Mouse (Mus musculus): ENCODE data around the gene Wdr13.

The Wdr13 gene

GRCm38 (mm10) chrX:8132017-8132976 lies at the start of gene Wdr13:
Gene Wdr13 (minus strand): TSS chrX:8132892.
- DNase-seq (ENCODE audit: low spot score in 2 of 2): peak; percentile 38 to 77

- no peak for DNase-seq (ENCODE audit: low spot score in 2 of 2)
Observed at GRCm38 (mm10) chrX:8179646-8180045, 47.0 kb upstream of the Wdr13 start.

DNA sequence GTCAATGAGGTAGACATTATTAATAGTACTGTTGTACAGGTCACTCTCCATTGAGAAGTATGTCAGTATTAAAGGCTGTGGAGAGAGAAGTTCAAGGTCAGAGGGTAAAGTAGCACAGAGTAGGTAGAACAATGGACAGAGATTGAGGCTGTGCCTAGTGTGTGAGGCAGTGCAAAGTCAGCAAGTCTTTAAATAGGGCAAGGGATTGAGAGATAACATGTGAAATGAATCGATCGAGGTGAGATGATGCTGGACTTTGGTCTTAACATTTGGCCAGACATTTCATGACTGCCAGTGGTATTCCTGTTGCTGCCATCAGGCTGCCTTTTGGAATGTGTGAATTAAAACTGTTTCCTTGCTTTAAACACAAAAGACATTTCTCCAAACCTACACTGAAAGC lies 46.2 kb upstream of the Wdr13 start:
- no peak for DNase-seq (ENCODE audit: low spot score in 2 of 2)

DNA sequence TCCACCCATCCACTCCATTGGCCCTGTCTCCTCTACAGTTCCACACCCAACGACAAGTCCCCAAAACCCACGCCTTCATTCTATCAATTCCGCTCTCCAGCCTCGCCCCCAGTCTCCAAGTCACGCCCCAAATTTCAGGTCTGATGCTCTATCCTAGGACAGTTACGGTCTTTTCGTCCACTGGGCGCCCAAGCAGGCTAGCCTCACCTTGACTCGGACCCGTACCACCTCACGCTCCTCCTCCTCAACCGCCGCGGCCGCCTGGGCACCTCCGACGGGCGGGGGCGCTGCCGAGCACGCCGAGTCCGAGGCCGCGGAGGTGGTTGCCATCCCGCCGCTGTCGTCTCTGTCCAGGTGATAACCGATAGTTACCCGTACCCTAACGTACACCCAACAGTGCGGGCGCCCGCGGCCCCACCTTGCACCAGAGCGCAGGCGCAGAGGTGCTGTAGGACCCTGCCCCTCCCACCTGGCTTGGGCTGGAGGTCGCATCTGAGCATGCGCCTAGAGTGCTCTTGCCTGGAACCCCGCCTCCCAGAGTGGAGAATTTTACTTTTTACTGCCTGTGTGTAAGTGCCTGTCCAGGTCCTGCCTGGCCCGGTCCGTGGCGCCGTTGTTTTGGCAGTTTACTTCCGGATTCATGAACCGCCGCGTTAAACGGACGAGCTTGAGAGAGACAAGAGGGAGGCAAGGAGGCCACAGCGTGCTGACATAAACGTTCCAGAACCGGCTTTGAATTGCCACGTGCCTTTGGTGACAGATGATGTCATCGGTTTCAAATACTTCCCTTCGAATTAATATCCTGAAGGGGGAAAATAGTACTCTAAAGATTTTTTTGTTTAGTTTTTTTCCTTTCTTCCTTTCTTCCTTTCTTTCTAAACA lies 43.1 kb upstream of the Wdr13 start, which contains the start of gene Tbc1d25:
TSS of gene Tbc1d25 (minus strand) at position 678 of the 882 bp plus-strand sequence.
- DNase-seq (ENCODE audit: low spot score in 2 of 2): peak; percentile 52 to 71

- no peak for DNase-seq (ENCODE audit: low spot score in 2 of 2)
Observed at GRCm38 (mm10) chrX:8175169-8175503, 42.4 kb upstream of the Wdr13 start.

- no peak for DNase-seq (ENCODE audit: low spot score in 2 of 2)
Observed at GRCm38 (mm10) chrX:8167716-8168647, 35.3 kb upstream of the Wdr13 start.

- DNase-seq (ENCODE audit: low spot score in 2 of 2): no peak
Observed at GRCm38 (mm10) chrX:8164471-8164870, 31.8 kb upstream of the Wdr13 start.

GRCm38 (mm10) chrX:8163076-8163475 lies 30.4 kb upstream of the Wdr13 start:
- no peak for DNase-seq (ENCODE audit: low spot score in 2 of 2)

DNA sequence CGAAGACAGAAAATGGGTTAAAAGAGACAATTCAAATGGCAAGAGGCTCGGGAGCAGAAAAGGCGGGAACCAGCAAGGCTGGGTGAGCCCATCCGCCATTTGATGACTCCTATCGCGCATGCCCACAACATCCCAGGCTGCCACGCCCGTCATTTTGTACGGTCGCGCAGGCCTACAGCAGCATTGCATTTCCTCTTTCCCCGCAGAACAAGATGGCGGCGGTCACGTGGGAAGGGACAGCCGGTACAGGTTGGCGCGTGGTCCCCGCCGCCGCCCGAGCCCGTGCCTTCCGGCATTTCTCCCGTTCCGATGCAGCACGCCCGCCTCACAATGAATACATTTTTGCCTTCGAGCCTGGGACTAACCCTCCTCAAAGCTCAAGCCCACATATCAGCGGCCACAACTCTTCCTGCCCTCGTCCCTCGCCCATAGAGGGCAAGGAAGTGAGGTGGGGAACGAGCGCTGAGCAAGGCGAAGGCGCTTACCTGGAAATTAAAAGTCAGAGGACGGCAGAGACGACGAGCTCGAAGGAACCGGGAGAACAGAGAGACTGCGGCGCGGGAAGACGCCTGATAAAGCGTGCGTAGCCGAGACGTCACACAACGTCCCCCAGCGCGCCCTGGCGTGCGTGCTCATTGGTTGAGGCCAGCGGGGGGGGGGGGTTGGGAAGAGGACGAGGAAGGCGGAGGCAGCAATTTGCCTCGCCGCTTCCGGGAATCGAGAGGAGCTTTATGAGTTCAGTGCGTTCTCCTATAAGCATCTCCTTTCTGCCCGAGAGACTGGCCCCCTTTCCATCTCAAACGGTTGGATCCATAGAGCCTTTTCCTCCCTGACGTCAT lies 12.7 kb upstream of the Wdr13 start, which contains the start of gene Rbm3:
TSS of gene Rbm3 (minus strand) at position 728 of the 839 bp plus-strand sequence.
- peak; percentile 37 to 76 for DNase-seq (ENCODE audit: low spot score in 2 of 2)

DNA sequence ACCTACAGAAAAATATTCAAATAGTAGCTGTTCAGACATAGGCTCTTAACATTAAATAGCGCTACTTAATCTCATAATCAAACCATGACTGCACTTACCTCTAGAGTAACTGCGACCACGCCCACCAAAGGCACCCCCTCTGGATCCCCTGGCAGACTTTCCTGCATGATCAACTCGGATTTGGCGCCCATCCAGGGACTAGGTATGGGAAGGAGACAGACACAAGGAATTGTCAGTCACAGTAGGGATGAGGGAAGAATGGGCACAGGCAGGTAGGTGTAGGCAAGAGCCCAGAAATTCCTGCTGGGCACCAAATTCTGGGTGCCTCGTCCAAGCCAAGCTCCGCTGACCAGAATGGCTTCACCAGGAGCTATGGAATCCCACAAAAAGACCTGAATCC lies 11.1 kb upstream of the Wdr13 start:
- DNase-seq (ENCODE audit: low spot score in 2 of 2): no peak

DNA sequence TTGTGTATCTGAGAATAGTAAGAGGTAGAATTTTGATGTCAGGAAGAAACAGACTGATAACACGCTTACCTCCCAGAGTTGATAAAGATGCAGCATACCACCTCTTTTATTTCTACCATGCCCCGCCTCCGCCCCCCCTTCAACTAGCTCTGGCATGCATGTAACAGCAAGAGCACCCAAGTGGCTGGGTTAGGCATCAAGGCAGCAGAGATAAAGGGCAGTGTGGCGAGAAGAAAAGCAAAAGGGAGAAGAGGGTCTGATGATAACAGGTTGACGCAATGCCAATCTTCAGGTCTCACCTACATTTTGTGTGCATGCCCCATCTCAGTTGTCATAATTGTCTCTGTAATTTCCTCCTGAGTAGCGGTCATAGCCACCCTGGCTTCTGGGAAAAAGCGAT lies 10.3 kb upstream of the Wdr13 start:
- no peak for DNase-seq (ENCODE audit: low spot score in 2 of 2)

- DNase-seq (ENCODE audit: low spot score in 2 of 2): no peak
Observed at GRCm38 (mm10) chrX:8141058-8141457, 8.4 kb upstream of the Wdr13 start.

DNA sequence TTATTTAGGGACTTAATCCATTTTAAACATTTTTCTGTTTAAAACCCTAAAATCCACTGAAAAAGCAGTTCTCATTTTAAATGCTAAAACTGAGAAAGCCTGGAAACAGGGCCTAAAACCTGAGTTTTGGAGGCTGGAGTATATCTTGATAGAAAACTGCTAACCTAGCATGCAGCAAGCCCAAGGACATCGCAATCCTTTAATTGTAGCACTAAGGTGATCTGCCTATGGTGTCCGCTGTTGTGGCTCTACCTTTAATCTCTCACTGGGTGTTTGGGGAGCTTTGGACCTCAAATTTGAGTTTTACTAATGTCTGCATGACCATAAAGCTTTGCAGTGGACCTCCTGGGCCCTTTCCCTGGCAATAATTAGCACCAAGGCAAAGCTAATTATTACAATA lies 7.8 kb upstream of the Wdr13 start:
- DNase-seq (ENCODE audit: low spot score in 2 of 2): no peak

DNA sequence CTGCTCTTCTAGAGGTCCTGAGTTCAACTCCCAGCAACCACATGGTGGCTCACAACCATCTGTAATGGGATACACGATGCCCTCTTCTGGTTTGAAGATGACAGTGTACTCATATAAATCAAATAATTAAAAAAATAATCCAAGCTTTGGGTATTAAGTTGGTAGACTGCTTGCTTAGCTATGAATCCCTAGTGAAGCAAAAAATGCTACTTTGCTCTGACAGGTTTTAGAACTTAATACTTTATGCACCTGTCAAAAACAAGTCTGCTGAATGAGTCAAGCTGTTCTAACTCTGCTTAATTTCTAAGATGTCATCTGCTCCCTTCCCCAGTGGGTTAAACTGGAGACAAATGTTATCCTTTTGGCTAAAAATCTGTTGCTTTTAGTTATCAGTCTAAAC lies 6.8 kb upstream of the Wdr13 start:
- DNase-seq (ENCODE audit: low spot score in 2 of 2): no peak

GRCm38 (mm10) chrX:8135886-8136285 lies 3.2 kb upstream of the Wdr13 start:
- DNase-seq (ENCODE audit: low spot score in 2 of 2): no peak

- no peak for DNase-seq (ENCODE audit: low spot score in 2 of 2)
Observed at GRCm38 (mm10) chrX:8131393-8131792, 1.3 kb downstream of the Wdr13 start.

GRCm38 (mm10) chrX:8125235-8125634 lies 7.5 kb downstream of the Wdr13 start:
- no peak for DNase-seq (ENCODE audit: low spot score in 2 of 2)

DNA sequence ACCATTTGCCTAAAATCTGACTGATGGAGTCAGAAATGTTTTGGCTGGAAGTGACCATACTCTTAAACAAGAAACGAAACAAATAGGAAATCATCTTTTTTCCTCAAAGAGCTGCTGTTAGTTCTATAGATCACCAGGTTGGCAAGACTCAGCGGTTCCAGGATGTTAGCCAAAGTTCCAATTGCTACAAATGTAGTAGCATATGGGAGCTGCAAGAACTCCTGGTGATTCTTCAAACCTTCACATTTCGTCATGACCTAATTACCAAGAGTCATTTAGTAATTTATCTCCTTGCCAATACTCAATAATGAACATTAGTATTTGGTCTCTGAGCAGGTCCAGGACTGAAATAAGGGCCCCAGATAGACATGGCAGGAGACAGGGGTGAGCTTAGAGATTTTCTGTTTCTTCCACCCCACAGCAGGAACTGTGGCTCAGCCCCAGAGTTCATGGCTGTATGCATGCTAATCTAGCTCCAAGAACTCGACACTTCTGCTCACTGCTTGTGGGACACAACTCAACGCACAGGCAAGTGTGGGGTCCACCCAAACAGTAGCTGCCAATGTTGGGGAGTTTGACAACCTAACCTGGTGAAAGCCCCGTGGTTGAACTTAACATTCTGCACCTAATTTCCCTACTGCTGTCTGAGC lies 8.7 kb downstream of the Wdr13 start:
- no peak for DNase-seq (ENCODE audit: low spot score in 2 of 2)

DNA sequence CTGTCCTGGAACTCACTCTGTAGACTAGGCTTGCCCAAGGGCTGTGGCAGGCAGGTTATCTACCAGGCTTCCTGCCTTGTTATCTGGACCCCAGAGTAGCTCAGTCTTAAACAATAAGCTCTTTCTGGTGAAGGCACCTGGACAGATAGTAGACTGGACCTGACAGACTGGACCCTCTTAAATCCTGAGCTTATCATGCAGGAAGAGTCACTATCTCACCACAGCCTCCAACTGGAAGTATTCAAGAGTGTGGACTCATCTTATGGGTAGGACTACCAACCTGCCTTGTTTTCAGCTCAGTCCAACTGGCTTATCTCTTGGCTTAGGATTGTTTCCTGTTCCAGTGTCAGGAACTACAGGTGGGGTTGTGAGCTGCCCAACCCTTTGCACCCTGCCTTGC lies 15.4 kb downstream of the Wdr13 start:
- no peak for DNase-seq (ENCODE audit: low spot score in 2 of 2)

DNA sequence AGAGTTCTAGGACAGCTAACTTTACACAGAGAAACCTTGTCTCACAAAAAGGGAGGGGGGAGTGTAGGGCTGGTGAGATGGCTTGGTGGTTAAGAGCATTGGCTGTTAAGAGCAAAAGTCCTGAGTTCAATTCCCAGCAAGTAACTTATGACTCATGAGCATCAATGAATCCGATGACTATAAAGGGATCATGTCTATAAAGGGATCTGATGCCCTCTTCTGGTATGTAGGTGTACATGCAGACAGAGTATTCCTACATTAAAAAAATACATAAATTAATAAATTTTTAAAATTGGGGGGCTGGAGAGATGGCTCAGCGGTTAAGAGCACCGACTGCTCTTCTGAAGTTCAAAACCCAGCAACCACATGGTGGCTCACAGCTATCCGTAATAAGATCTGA lies 17.4 kb downstream of the Wdr13 start:
- DNase-seq (ENCODE audit: low spot score in 2 of 2): no peak
